Mouse (Mus musculus) lung, postnatal 0 days (tissue): ENCODE measurements around the gene Cngb1. TPM values are rescaled to one million over a fixed set of nuclear protein-coding genes. Genes with fewer than 3 reads are reported as not detected.
A peak's percentile ranks its signal among the peaks of the same experiment; 100 is the strongest.

ENCODE experiments used
- ATAC-seq: fragments of 200-750 bp; cut with Nextera tagmentation; 2 replicates; pipeline ENCODE4 v1.8.0; 2017; ENCODE audit warnings: moderate library complexity
- DNase-seq: peaks from one replicate; pipeline ENCODE4 v3.0.0-alpha.2; 2016; ENCODE audit warnings: low spot score
- H3K27ac ChIP-seq: fragments of 300-500 bp; sonication (generic); 2 replicates; pipeline ENCODE4 v1.5.1; 2014; ENCODE audit warnings: antibody characterized with exemption, mild to moderate bottlenecking, low read length, mixed read lengths
- H3K27me3 ChIP-seq: fragments of 300-500 bp; sonication (generic); replicated peaks from 2 replicates; pipeline ENCODE4 v1.6.1; 2014; ENCODE audit warnings: low read length, mixed read lengths; ENCODE audit not compliant: insufficient read depth
- H3K36me3 ChIP-seq: fragments of 300-500 bp; sonication (generic); 2 replicates; pipeline ENCODE4 v1.6.1; 2014; ENCODE audit warnings: low read length, mixed read lengths; ENCODE audit not compliant: insufficient read depth
- H3K4me1 ChIP-seq: fragments of 300-500 bp; sonication (generic); 2 replicates; pipeline ENCODE4 v1.6.1; 2014; ENCODE audit warnings: antibody characterized with exemption, low read depth, low read length, mixed read lengths; ENCODE audit not compliant: insufficient read depth
- H3K4me2 ChIP-seq: fragments of 300-500 bp; sonication (generic); replicated peaks from 2 replicates; pipeline ENCODE4 v1.6.1; 2014; ENCODE audit warnings: low read depth, mild to moderate bottlenecking, low read length, moderate library complexity, mixed read lengths
- H3K4me3 ChIP-seq: fragments of 300-500 bp; sonication (generic); 2 replicates; pipeline ENCODE4 v1.5.1; 2014; ENCODE audit warnings: low read depth, low read length
- H3K9ac ChIP-seq: fragments of 300-500 bp; sonication (generic); replicated peaks from 2 replicates; pipeline ENCODE4 v1.6.1; 2014; ENCODE audit warnings: low read depth, mild to moderate bottlenecking
- H3K9me3 ChIP-seq: fragments of 300-500 bp; sonication (generic); 2 replicates; pipeline ENCODE4 v1.6.1; 2016; ENCODE audit warnings: low read length, mixed read lengths
- CTCF ChIP-seq: IDR thresholded peaks from 2 replicates; pipeline ENCODE4 v1.5.1; 2016; ENCODE audit warnings: antibody characterized with exemption, mild to moderate bottlenecking
- EP300 ChIP-seq: IDR thresholded peaks from 2 replicates; pipeline ENCODE4 v1.6.1; 2016; ENCODE audit warnings: antibody characterized with exemption, mild to moderate bottlenecking, control low read depth
- WGBS: fragments of 180-500 bp; shearing (Covaris S2); extraction: QIAGEN DNeasy Blood & Tissue Kit; methylation state at CpG from one replicate; pipeline ENCODE4 v1.1.7; 2014; 5-methylcytosine and 5-hydroxymethylcytosine counted together
- polyA plus RNA-seq: library from polyadenylated mRNA; unstranded; fragments of >200 nt; fragmentation: Nextera tagmentation; extraction: Ambion mirVana; gene quantifications from 2 replicates; pipeline ENCODE4 v1.2.1, GENCODE M21; 2015

The Cngb1 gene
- 3.3 and 4.0 TPM in 2 replicates for polyA plus RNA-seq

DNA sequence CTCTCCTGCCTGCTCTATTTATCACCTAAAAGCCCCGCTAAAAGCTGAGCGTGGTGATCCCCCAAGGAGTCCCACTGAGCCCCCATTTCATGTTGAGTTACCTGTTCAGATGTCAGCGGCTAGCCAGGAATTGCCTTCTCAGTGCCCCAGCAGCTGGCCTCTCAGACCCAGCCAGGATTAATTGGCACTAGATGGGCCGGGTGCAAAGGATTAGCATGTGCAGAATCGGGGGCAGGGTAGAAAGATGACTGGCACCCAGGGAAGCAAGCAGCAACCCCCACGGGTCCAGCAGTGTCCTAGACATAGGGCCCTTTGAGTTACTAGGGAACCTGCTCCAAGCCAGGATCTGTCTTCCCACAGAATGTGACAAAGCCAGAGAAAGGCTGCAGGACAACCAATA, at the start of gene Cngb1:
Gene Cngb1 (minus strand): TSS at position 155 of the 400 bp plus-strand sequence.
- 44% methylated on average over 6 of the region's 6 CpGs for WGBS
- H3K4me1 ChIP-seq: no peaks in the 10 kb centered on the region
- H3K4me3 ChIP-seq: no peak within 1 kb of the TSS
- H3K27me3 ChIP-seq: no peaks in the 10 kb centered on the region
- no peak within 1 kb of the TSS for H3K4me2 ChIP-seq
- TF ChIP-seq CTCF (no peak), EP300 (no peak)
- H3K9me3 ChIP-seq: no peaks in the 10 kb centered on the region
- no peak within 1 kb of the TSS for H3K9ac ChIP-seq
- ATAC-seq: no peak
- DNase-seq: no peak
- H3K27ac ChIP-seq: no peak within 1 kb of the TSS
- no peaks in the 10 kb centered on the region for H3K36me3 ChIP-seq

DNA sequence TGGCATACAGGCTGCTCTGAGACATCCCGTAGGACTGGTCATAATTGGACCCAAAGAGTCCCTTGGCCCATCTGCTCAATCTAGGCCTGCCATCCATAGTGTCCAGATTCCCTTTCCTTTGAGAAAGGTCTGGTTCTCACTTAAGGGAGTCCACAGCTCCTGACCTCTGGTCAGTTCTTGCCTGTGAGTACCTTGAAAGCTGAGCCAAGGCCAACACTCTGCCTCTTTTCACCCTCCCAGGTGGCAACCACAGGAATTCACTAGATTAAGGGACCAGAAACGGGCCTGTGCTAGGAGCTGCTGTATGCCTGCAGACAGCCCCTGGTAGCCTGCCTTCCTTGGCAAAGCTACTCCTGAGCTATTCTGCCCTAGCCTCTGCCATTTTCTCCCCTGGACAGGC, 48.2 kb upstream of the Cngb1 start:
- DNase-seq (peak; percentile 54), ATAC-seq (no peak)
- no peaks in the 10 kb centered on the region for H3K36me3 ChIP-seq
- 79% methylated on average over 2 of the region's 2 CpGs for WGBS
- no peaks in the 10 kb centered on the region for H3K27me3 ChIP-seq
- no peak overlapping the region for H3K4me3 ChIP-seq
- H3K4me2 ChIP-seq: no peak overlapping the region
- no peaks in the 10 kb centered on the region for H3K9me3 ChIP-seq
- peaks cover 21% of the 10 kb centered on the region for H3K4me1 ChIP-seq
- TF ChIP-seq EP300 (no peak), CTCF (no peak)
- H3K9ac ChIP-seq: no peak overlapping the region
- H3K27ac ChIP-seq: no peak overlapping the region

DNA sequence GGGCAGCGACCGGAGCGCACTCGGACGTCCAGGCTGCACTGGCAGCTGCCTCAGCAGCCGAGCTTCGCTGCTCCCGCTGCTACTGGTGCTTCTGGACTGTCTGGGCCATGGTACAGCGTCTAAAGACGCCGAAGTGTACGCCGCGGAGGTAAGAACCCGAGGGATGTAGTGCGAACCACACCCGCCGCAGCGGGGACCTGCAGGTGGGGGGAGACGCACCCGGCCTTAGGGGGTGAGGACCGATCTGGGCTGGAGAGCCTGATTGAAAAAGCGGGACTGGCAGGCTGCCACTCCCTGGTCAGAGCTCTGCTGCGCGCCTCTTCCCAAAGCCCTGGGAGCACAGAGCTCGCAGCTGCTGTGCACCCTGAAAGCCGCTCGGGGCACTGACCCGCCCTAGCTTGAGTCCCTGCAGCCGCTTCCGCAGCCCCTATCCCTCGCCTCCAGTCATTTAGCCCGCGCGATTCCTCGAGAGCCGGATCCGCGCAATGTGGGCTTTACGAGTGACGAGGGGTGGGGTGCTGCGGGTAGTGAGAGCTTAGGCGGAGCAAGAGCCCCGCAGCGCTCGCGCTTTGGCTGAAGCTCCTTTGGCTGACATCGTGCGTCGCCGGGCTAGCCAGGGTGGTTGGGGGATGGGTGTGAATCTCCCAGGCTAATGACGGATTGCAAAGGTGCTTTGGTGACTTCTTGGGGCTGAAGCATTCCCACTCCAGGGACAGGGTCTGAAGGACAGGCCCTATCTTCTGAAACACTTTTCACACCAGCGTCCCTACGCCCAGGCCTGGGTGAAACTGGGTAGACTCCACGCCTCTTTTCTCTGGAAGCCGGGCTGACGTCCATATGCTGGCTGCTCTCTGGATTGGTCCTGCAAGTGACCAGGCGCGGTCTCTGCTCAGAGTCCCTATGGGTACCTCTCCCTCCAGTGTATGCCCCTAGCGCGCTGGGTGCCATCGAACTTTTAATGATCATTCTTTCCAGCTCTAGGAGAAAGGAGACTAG, 46.8 kb upstream of the Cngb1 start:
- DNase-seq: peak; percentile 55

DNA sequence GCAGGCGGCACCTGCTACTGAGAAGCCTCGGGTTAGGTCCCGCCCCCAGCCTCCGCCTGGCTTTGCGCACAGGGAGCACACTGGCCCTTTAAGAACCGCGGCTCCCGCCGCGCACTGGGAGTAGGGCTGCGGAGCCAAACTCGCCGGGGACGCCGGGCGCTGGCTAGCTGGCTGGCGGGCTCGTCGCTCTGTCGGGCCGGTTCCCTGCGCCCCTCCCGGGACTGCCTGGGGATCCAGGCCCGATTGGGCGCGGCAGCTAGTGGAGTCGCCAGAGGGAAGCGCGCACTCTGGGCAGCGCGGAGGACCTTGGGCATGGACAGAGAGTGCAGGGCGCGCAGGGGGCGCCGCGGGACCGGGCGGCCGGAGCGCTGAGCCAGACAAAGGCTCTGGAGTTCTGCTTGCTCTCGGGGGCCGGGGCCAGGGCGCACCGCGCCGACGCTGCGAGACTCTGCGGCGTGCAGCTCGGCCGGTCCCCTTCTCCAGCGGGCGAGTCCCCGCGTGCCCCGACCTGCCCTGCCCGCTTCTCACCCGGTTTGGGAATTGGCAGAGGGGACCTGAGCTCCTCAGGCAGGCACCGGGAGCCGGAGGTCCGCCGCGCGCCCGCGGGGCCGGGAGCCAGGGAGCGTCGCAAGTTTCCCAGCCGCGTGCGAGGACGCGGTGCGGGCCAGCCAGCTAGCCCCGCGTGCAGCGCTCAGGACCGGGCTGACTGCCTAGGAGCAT, 45.9 kb upstream of the Cngb1 start, which contains the start of gene Mmp15:
Gene Mmp15 (plus strand): TSS at position 118 of the 720 bp plus-strand sequence.
- Histone ChIP-seq H3K9me3 (no peaks in the 10 kb centered on the region), H3K4me3 (peak within 1 kb of the TSS; percentile 75), H3K4me1 (peaks cover 16% of the 10 kb centered on the region), H3K9ac (peak within 1 kb of the TSS; percentile 58), H3K4me2 (peak within 1 kb of the TSS; percentile 93), H3K36me3 (no peaks in the 10 kb centered on the region), H3K27ac (peak within 1 kb of the TSS; percentile 84), H3K27me3 (no peaks in the 10 kb centered on the region)
- ATAC-seq (peak; percentile 71), DNase-seq (peak; percentile 76)
- TF ChIP-seq CTCF (peak; percentile 25; the same call in 1 of the 2 replicates), EP300 (no peak)
- under 1% methylated on average over 63 of the region's 80 CpGs for WGBS

More for the DNA sequence above, 46.8 kb upstream of the Cngb1 start:
- peak overlapping the region; percentile 58 for H3K9ac ChIP-seq
- H3K4me3 ChIP-seq: peak overlapping the region; percentile 75
- ATAC-seq: peak; percentile 35
- no peaks in the 10 kb centered on the region for H3K9me3 ChIP-seq
- peak overlapping the region; percentile 84 for H3K27ac ChIP-seq
- 3% methylated on average over 61 of the region's 62 CpGs for WGBS
- H3K4me1 ChIP-seq: peaks cover 16% of the 10 kb centered on the region
- H3K4me2 ChIP-seq: peak overlapping the region; percentile 93
- no peaks in the 10 kb centered on the region for H3K36me3 ChIP-seq
- no peaks in the 10 kb centered on the region for H3K27me3 ChIP-seq
- no peak for TF ChIP-seq EP300
- TF ChIP-seq CTCF: no peak

DNA sequence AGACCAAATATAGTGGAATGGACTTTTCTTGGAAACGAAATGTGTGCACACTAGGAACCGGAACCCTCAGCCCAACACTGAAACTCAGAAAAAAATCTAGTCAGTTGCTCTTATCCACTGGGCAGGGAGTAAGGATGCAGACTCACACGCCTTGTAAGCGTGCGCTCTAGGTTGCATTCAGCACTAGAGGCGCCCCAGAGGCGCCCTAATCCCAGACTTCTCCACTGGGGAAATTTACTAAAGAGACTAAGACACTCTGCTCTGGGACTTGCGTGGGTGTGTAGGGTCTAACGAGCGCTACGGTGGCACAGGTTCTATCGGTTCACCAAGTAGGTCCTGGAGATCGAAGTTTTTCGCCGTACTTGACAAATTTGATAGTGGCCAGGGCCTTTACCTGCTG, 45.1 kb upstream of the Cngb1 start:
- Histone ChIP-seq H3K27me3 (no peaks in the 10 kb centered on the region), H3K4me3 (peak overlapping the region; percentile 75), H3K9me3 (no peaks in the 10 kb centered on the region), H3K4me1 (peaks cover 16% of the 10 kb centered on the region), H3K27ac (0 out of 2 replicates have a peak overlapping the region, but pooled peaks have one; percentile 84), H3K36me3 (no peaks in the 10 kb centered on the region), H3K4me2 (peak overlapping the region; percentile 93), H3K9ac (no peak overlapping the region)
- 3% methylated on average over 15 of the region's 15 CpGs for WGBS
- peak; percentile 47 for ATAC-seq
- DNase-seq: peak; percentile 78
- TF ChIP-seq EP300 (no peak), CTCF (peak; percentile 53)
